Mouse (Mus musculus): ENCODE measurements around the gene Zfp618. TPM values are rescaled to one million over a fixed set of nuclear protein-coding genes. Genes with fewer than 3 reads are reported as not detected.

The Zfp618 gene
- polyA plus RNA-seq, 1 experiment from 2014 or later, result 41.2 TPM

GRCm38 (mm10) chr4:62971991-62972390 is 6.6 kb downstream of the Zfp618 start:
- ATAC-seq (ENCODE audit: low FRiP score, low TSS enrichment), result no peak
- H3K27me3 ChIP-seq (ENCODE audit: insufficient read depth, low read length), result no peaks in the 10 kb centered on the region
- H3K9me3 ChIP-seq (ENCODE audit: low read length), result no peaks in the 10 kb centered on the region
- H3K4me3 ChIP-seq (ENCODE audit: low read length), result no peak overlapping the region
- H3K4me1 ChIP-seq (ENCODE audit: insufficient read depth, low read length), result peaks cover 43% of the 10 kb centered on the region
- H3K27ac ChIP-seq (ENCODE audit: low read length), result no peak overlapping the region
- no peak overlapping the region for H3K9ac ChIP-seq (replicated peaks; ENCODE audit: low read length)
- no peaks in the 10 kb centered on the region for H3K36me3 ChIP-seq (ENCODE audit: insufficient read depth, low read length)
- no peak overlapping the region for H3K4me2 ChIP-seq (replicated peaks; ENCODE audit: low read depth, low read length)
- WGBS, result 68% methylated on average over 1 of the region's 1 CpGs

- H3K4me2 ChIP-seq (replicated peaks; ENCODE audit: low read depth, low read length), result no peak overlapping the region
- no peak overlapping the region for H3K4me3 ChIP-seq (ENCODE audit: low read length)
- no peak for ATAC-seq (ENCODE audit: low FRiP score, low TSS enrichment)
- peaks cover 51% of the 10 kb centered on the region for H3K4me1 ChIP-seq (ENCODE audit: insufficient read depth, low read length)
- H3K9me3 ChIP-seq (ENCODE audit: low read length), result no peaks in the 10 kb centered on the region
- no peak overlapping the region for H3K9ac ChIP-seq (replicated peaks; ENCODE audit: low read length)
- H3K27me3 ChIP-seq (ENCODE audit: insufficient read depth, low read length), result no peaks in the 10 kb centered on the region
- 84% methylated on average over 3 of the region's 3 CpGs for WGBS
- no peaks in the 10 kb centered on the region for H3K36me3 ChIP-seq (ENCODE audit: insufficient read depth, low read length)
- no peak overlapping the region for H3K27ac ChIP-seq (ENCODE audit: low read length)
These were observed 7.7 kb downstream of the Zfp618 start for GRCm38 (mm10) chr4:62973086-62973485.

GRCm38 (mm10) chr4:62974901-62975300 is 9.5 kb downstream of the Zfp618 start:
- Histone ChIP-seq H3K4me2 (replicated peaks; ENCODE audit: low read depth, low read length) (no peak overlapping the region), H3K4me1 (ENCODE audit: insufficient read depth, low read length) (peaks cover 47% of the 10 kb centered on the region), H3K36me3 (ENCODE audit: insufficient read depth, low read length) (no peaks in the 10 kb centered on the region), H3K4me3 (ENCODE audit: low read length) (no peak overlapping the region), H3K9ac (replicated peaks; ENCODE audit: low read length) (no peak overlapping the region), H3K27me3 (ENCODE audit: insufficient read depth, low read length) (no peaks in the 10 kb centered on the region), H3K9me3 (ENCODE audit: low read length) (no peaks in the 10 kb centered on the region), H3K27ac (ENCODE audit: low read length) (no peak overlapping the region)
- ATAC-seq (ENCODE audit: low FRiP score, low TSS enrichment), result no peak
- 81% methylated on average over 2 of the region's 2 CpGs for WGBS

- no peak for ATAC-seq (ENCODE audit: low FRiP score, low TSS enrichment)
- no peaks in the 10 kb centered on the region for H3K27me3 ChIP-seq (ENCODE audit: insufficient read depth, low read length)
These were observed 10.2 kb downstream of the Zfp618 start for GRCm38 (mm10) chr4:62975541-62975940.

GRCm38 (mm10) chr4:62977454-62977853 is 12.1 kb downstream of the Zfp618 start:
- ATAC-seq (ENCODE audit: low FRiP score, low TSS enrichment), result no peak
- Histone ChIP-seq H3K9ac (replicated peaks; ENCODE audit: low read length) (no peak overlapping the region), H3K4me2 (replicated peaks; ENCODE audit: low read depth, low read length) (no peak overlapping the region), H3K36me3 (ENCODE audit: insufficient read depth, low read length) (no peaks in the 10 kb centered on the region), H3K4me3 (ENCODE audit: low read length) (no peak overlapping the region), H3K4me1 (ENCODE audit: insufficient read depth, low read length) (peaks cover 36% of the 10 kb centered on the region), H3K27ac (ENCODE audit: low read length) (no peak overlapping the region), H3K9me3 (ENCODE audit: low read length) (no peaks in the 10 kb centered on the region), H3K27me3 (ENCODE audit: insufficient read depth, low read length) (no peaks in the 10 kb centered on the region)
- 82% methylated on average over 6 of the region's 6 CpGs for WGBS

More at GRCm38 (mm10) chr4:62975541-62975940, 10.2 kb downstream of the Zfp618 start:
- H3K4me3 ChIP-seq (ENCODE audit: low read length), result no peak overlapping the region
- H3K27ac ChIP-seq (ENCODE audit: low read length), result no peak overlapping the region
- H3K9me3 ChIP-seq (ENCODE audit: low read length), result no peaks in the 10 kb centered on the region
- H3K4me2 ChIP-seq (replicated peaks; ENCODE audit: low read depth, low read length), result no peak overlapping the region
- no peaks in the 10 kb centered on the region for H3K36me3 ChIP-seq (ENCODE audit: insufficient read depth, low read length)
- 71% methylated on average over 6 of the region's 6 CpGs for WGBS
- H3K4me1 ChIP-seq (ENCODE audit: insufficient read depth, low read length), result peaks cover 45% of the 10 kb centered on the region
- H3K9ac ChIP-seq (replicated peaks; ENCODE audit: low read length), result no peak overlapping the region

GRCm38 (mm10) chr4:62978501-62978911 is 13.1 kb downstream of the Zfp618 start:
- no peak overlapping the region for H3K4me2 ChIP-seq (replicated peaks; ENCODE audit: low read depth, low read length)
- H3K9me3 ChIP-seq (ENCODE audit: low read length), result no peaks in the 10 kb centered on the region
- H3K9ac ChIP-seq (replicated peaks; ENCODE audit: low read length), result 0 out of 2 replicates have a peak overlapping the region, but pooled peaks have one; percentile 2
- ATAC-seq (ENCODE audit: low FRiP score, low TSS enrichment), result no peak; the same call in 1 of the 2 replicates
- H3K27me3 ChIP-seq (ENCODE audit: insufficient read depth, low read length), result no peaks in the 10 kb centered on the region
- WGBS, result 57% methylated on average over 10 of the region's 10 CpGs
- no peaks in the 10 kb centered on the region for H3K36me3 ChIP-seq (ENCODE audit: insufficient read depth, low read length)
- peaks cover 36% of the 10 kb centered on the region for H3K4me1 ChIP-seq (ENCODE audit: insufficient read depth, low read length)
- no peak overlapping the region for H3K4me3 ChIP-seq (ENCODE audit: low read length)
- H3K27ac ChIP-seq (ENCODE audit: low read length), result peak overlapping the region; percentile 41; the same call in 1 of the 2 replicates

GRCm38 (mm10) chr4:62981572-62981971 is 16.2 kb downstream of the Zfp618 start:
- no peak overlapping the region for H3K9ac ChIP-seq (replicated peaks; ENCODE audit: low read length)
- peak overlapping the region; percentile 57 for H3K27ac ChIP-seq (ENCODE audit: low read length)
- no peaks in the 10 kb centered on the region for H3K36me3 ChIP-seq (ENCODE audit: insufficient read depth, low read length)
- no peak overlapping the region for H3K4me3 ChIP-seq (ENCODE audit: low read length)
- no peaks in the 10 kb centered on the region for H3K27me3 ChIP-seq (ENCODE audit: insufficient read depth, low read length)
- H3K9me3 ChIP-seq (ENCODE audit: low read length), result peaks cover 2% of the 10 kb centered on the region; the same call in 1 of the 2 replicates
- no peak overlapping the region for H3K4me2 ChIP-seq (replicated peaks; ENCODE audit: low read depth, low read length)
- H3K4me1 ChIP-seq (ENCODE audit: insufficient read depth, low read length), result peaks cover 27% of the 10 kb centered on the region
- 79% methylated on average over 2 of the region's 2 CpGs for WGBS
- no peak; the same call in 1 of the 2 replicates for ATAC-seq (ENCODE audit: low FRiP score, low TSS enrichment)

- ATAC-seq (ENCODE audit: low FRiP score, low TSS enrichment), result no peak
- H3K27ac ChIP-seq (ENCODE audit: low read length), result no peak overlapping the region
- WGBS, result 88% methylated on average over 5 of the region's 5 CpGs
These were observed 18.2 kb downstream of the Zfp618 start for GRCm38 (mm10) chr4:62983556-62983955.

GRCm38 (mm10) chr4:62991336-62991735 is 26.0 kb downstream of the Zfp618 start:
- no peak for ATAC-seq (ENCODE audit: low FRiP score, low TSS enrichment)
- WGBS, result 84% methylated on average over 11 of the region's 11 CpGs
- H3K27ac ChIP-seq (ENCODE audit: low read length), result no peak overlapping the region

More at GRCm38 (mm10) chr4:62983556-62983955, 18.2 kb downstream of the Zfp618 start:
- no peaks in the 10 kb centered on the region for H3K27me3 ChIP-seq (ENCODE audit: insufficient read depth, low read length)
- no peak overlapping the region for H3K4me2 ChIP-seq (replicated peaks; ENCODE audit: low read depth, low read length)
- peaks cover 2% of the 10 kb centered on the region; the same call in 1 of the 2 replicates for H3K9me3 ChIP-seq (ENCODE audit: low read length)
- H3K4me1 ChIP-seq (ENCODE audit: insufficient read depth, low read length), result peaks cover 15% of the 10 kb centered on the region
- H3K9ac ChIP-seq (replicated peaks; ENCODE audit: low read length), result no peak overlapping the region
- H3K36me3 ChIP-seq (ENCODE audit: insufficient read depth, low read length), result no peaks in the 10 kb centered on the region
- H3K4me3 ChIP-seq (ENCODE audit: low read length), result no peak overlapping the region

GRCm38 (mm10) chr4:62993190-62993589 is 27.8 kb downstream of the Zfp618 start:
- ATAC-seq (ENCODE audit: low FRiP score, low TSS enrichment), result no peak
- H3K9ac ChIP-seq (replicated peaks; ENCODE audit: low read length), result no peak overlapping the region
- WGBS, result 78% methylated on average over 2 of the region's 2 CpGs

More at GRCm38 (mm10) chr4:62991336-62991735, 26.0 kb downstream of the Zfp618 start:
- no peak overlapping the region for H3K9ac ChIP-seq (replicated peaks; ENCODE audit: low read length)
- no peaks in the 10 kb centered on the region for H3K27me3 ChIP-seq (ENCODE audit: insufficient read depth, low read length)
- no peak overlapping the region for H3K4me2 ChIP-seq (replicated peaks; ENCODE audit: low read depth, low read length)
- peaks cover 3% of the 10 kb centered on the region; the same call in 1 of the 2 replicates for H3K4me1 ChIP-seq (ENCODE audit: insufficient read depth, low read length)
- H3K4me3 ChIP-seq (ENCODE audit: low read length), result no peak overlapping the region
- peaks cover 6% of the 10 kb centered on the region; the same call in 1 of the 2 replicates for H3K9me3 ChIP-seq (ENCODE audit: low read length)
- peaks cover 8% of the 10 kb centered on the region; the same call in 1 of the 2 replicates for H3K36me3 ChIP-seq (ENCODE audit: insufficient read depth, low read length)

More at GRCm38 (mm10) chr4:62993190-62993589, 27.8 kb downstream of the Zfp618 start:
- no peaks in the 10 kb centered on the region for H3K27me3 ChIP-seq (ENCODE audit: insufficient read depth, low read length)
- H3K4me1 ChIP-seq (ENCODE audit: insufficient read depth, low read length), result peaks cover 21% of the 10 kb centered on the region
- no peak overlapping the region for H3K27ac ChIP-seq (ENCODE audit: low read length)
- H3K4me2 ChIP-seq (replicated peaks; ENCODE audit: low read depth, low read length), result no peak overlapping the region
- H3K36me3 ChIP-seq (ENCODE audit: insufficient read depth, low read length), result peaks cover 15% of the 10 kb centered on the region; the same call in 1 of the 2 replicates
- H3K4me3 ChIP-seq (ENCODE audit: low read length), result no peak overlapping the region
- H3K9me3 ChIP-seq (ENCODE audit: low read length), result peaks cover 6% of the 10 kb centered on the region; the same call in 1 of the 2 replicates
